Mouse (Mus musculus): ENCODE data around the gene Cenpf.

DNA sequence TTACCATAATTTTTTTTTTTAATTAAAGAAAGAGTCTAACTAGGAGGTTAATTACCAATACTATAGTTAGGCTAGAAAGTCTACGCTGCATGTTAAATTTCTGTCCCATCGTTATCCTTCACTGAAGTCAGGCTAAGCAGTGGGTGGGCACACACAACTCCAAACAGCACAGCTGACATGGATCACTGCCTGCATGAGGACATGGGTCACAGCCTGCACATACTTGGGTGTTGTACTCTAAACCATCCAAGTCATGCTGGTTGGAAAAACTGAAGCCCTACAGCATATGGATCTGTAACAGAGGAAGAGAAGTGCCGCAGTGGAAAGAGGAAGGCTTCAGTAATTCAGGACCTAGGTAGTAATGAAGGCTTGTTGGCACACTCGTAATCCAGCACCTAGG, 76.1 kb downstream of the Cenpf start:
- TF ChIP-seq POLR2A (IDR thresholded peaks at IDR 0.05; ENCODE audit: borderline replicate concordance, low read depth, low read length) (no peak), CTCF (IDR thresholded peaks at IDR 0.05; ENCODE audit: low read depth, low read length) (no peak)
